Mouse (Mus musculus): ENCODE measurements around the gene Soga3.

The Soga3 gene

GRCm38 (mm10) chr10:29208735-29209134, 65.1 kb downstream of the Soga3 start:
- no peak for DNase-seq (ENCODE audit: low spot score)

GRCm38 (mm10) chr10:29211453-29211852, 67.8 kb downstream of the Soga3 start, which contains the start of gene 9330159F19Rik:
TSS of gene 9330159F19Rik (plus strand) at chr10:29211606.
- DNase-seq (ENCODE audit: low spot score), result no peak

- no peak for DNase-seq (ENCODE audit: low spot score)
Observed at GRCm38 (mm10) chr10:29213534-29214100, 70.0 kb downstream of the Soga3 start.

- no peak for DNase-seq (ENCODE audit: low spot score)
Observed at GRCm38 (mm10) chr10:29216957-29217356, 73.3 kb downstream of the Soga3 start.

GRCm38 (mm10) chr10:29217451-29217850, 73.8 kb downstream of the Soga3 start:
- DNase-seq (ENCODE audit: low spot score), result no peak

- no peak for DNase-seq (ENCODE audit: low spot score)
Observed at GRCm38 (mm10) chr10:29225329-29225728, 81.7 kb downstream of the Soga3 start.

- DNase-seq (ENCODE audit: low spot score), result no peak
Observed at GRCm38 (mm10) chr10:29231208-29231607, 87.6 kb downstream of the Soga3 start.
